Mouse (Mus musculus) bone marrow, adult 2 months (tissue): ENCODE measurements around the gene Mex3d. TPM values are rescaled to one million over a fixed set of nuclear protein-coding genes. Genes with fewer than 3 reads are reported as not detected.
A peak's percentile ranks its signal among the peaks of the same experiment; 100 is the strongest.

ENCODE experiments used
- H3K27ac ChIP-seq: fragments of 200-500 bp; 2 replicates; pipeline ENCODE4 v1.5.1; 2012; ENCODE audit warnings: low read depth, mild to moderate bottlenecking, control low read depth, inconsistent platforms, low read length; ENCODE audit not compliant: control insufficient read depth, poor library complexity, insufficient read depth
- H3K4me1 ChIP-seq: fragments of 200-500 bp; 2 replicates; pipeline ENCODE4 v1.6.1; 2011; ENCODE audit warnings: low read length; ENCODE audit not compliant: control insufficient read depth, insufficient read depth
- H3K4me3 ChIP-seq: fragments of 200-500 bp; replicated peaks from 2 replicates; pipeline ENCODE3; 2011; ENCODE audit warnings: mild to moderate bottlenecking, low read depth, low read length, control low read depth; ENCODE audit not compliant: control insufficient read depth
- CTCF ChIP-seq: fragments of 200-500 bp; IDR thresholded peaks from 2 replicates; pipeline ENCODE4 v1.5.1; 2011; ENCODE audit warnings: low read length, control low read depth; ENCODE audit not compliant: control insufficient read depth, insufficient read depth
- POLR2A ChIP-seq: fragments of 200-500 bp; IDR thresholded peaks from 2 replicates; pipeline ENCODE4 v1.6.1; 2011; ENCODE audit warnings: low read depth, mild to moderate bottlenecking, control low read depth, low read length, borderline replicate concordance; ENCODE audit not compliant: control insufficient read depth
- WGBS: fragments of 180-500 bp; shearing (Covaris S2); methylation state at CpG from one replicate; pipeline ENCODE4 v1.1.7; 2018; 5-methylcytosine and 5-hydroxymethylcytosine counted together
- polyA plus RNA-seq: library from polyadenylated mRNA; stranded (reverse); fragments of >200 nt; gene quantifications from 2 replicates; pipeline ENCODE4 v1.2.4, GENCODE M21; 2011; ENCODE audit warnings: low replicate concordance; ENCODE audit not compliant: missing spikeins, insufficient read depth, insufficient read length

Gene Mex3d
- polyA plus RNA-seq, 1 experiment, result 1.7 TPM

DNA sequence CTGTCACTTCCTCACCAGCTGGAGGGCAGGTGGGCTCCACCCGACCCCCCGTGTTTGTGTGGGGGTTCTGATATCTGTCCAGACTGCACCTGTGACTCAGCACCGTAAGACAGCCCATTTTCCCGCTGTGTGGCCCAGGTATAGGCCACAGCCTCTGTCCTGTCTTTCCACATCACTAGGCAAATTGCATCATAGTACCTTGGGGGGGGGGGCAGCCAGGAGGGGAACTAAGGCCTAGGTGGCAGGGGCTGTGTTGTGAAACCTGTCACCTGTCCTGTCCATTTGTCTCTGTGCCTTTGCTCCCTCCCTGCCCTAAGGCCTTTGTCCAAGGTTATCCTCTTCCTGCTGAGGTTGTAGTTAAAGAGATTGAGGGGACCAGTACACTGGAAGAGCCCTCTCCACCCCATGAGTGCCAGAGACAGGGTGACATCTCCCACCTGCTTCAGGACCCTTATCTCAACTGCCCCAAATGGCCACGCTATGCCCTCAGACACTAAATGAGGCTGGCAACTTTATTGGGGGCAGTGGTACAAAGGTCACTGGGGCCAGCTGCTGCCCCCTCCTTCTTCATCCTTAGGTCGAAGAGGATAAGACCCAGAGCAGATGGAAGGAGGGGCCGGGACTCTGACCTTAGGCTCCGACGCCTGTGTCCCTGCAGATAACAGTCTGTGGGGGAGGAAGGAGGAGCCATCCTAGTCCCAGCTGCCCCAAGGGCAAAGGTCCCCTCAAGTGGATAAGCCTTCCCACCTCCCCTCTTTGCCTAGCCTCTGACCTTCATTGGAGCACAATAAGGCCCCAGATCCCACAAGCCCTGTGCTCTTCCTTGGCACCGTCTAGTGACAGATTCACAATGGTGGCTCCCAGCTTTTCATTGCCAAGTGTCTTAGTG lies 55.6 kb downstream of the Mex3d start:
- no peaks in the 10 kb centered on the region; the same call in none of the 2 replicates for H3K4me1 ChIP-seq
- H3K4me3 ChIP-seq, result no peak overlapping the region
- TF ChIP-seq POLR2A (no peak), CTCF (no peak)
- H3K27ac ChIP-seq, result peak overlapping the region; percentile 67
- WGBS, result 49% methylated on average over 10 of the region's 10 CpGs

DNA sequence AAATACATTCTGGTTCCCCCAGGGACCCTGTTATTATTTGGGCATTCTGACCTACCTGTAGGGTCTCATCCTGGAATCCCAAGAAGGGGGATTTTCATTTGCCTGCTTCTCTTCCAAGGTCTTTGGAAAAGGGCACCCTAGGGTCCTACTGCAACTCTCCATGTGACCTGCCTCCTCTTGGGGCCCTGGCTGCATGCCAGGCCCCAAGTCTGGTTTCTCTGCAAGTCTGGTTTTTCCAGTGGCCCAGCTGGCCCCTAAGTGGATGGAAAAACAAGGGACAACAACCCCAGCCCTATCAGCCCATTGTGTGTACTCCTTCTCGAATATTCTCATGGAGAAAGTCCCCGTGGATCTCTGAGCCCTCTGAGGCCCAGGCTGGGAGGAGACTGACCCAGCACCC lies 56.6 kb downstream of the Mex3d start:
- no peaks in the 10 kb centered on the region; the same call in none of the 2 replicates for H3K4me1 ChIP-seq

More for the DNA sequence above, 56.6 kb downstream of the Mex3d start:
- no peak for TF ChIP-seq CTCF
- TF ChIP-seq POLR2A, result no peak
- H3K4me3 ChIP-seq, result no peak overlapping the region
- H3K27ac ChIP-seq, result 0 out of 2 replicates have a peak overlapping the region, but pooled peaks have one; percentile 4
- 76% methylated on average over 2 of the region's 2 CpGs for WGBS

Other genes with a start within 250 kb of the Mex3d start
- 131 and 178 TPM in 2 replicates for gene Atp5d, start 249.0 kb downstream of the Mex3d start, polyA plus RNA-seq
- 3.4 and 3.7 TPM in 2 replicates for gene Cbarp, start 246.8 kb downstream of the Mex3d start, polyA plus RNA-seq
- gene Midn, start 239.4 kb downstream of the Mex3d start, polyA plus RNA-seq, result 36.0 and 53.2 TPM in 2 replicates
- gene Cirbp, start 221.7 kb downstream of the Mex3d start, polyA plus RNA-seq, result 200 and 277 TPM in 2 replicates
- gene 1600002K03Rik, start 214.7 kb downstream of the Mex3d start, polyA plus RNA-seq, result 8.8 and 23.7 TPM in 2 replicates
- gene Efna2, start 208.2 kb downstream of the Mex3d start, polyA plus RNA-seq, result 0.70 TPM in 1 of 2 replicates, not detected in the other
- gene Mum1, start 161.2 kb downstream of the Mex3d start, polyA plus RNA-seq, result 64.4 and 77.5 TPM in 2 replicates
- 72.4 and 80.0 TPM in 2 replicates for gene Ndufs7, start 138.5 kb downstream of the Mex3d start, polyA plus RNA-seq
- gene Gamt, start 126.6 kb downstream of the Mex3d start, polyA plus RNA-seq, result 1.7 and 5.8 TPM in 2 replicates
- gene Dazap1, start 126.2 kb downstream of the Mex3d start, polyA plus RNA-seq, result 75.7 and 150 TPM in 2 replicates
- gene Rps15, start 95.2 kb downstream of the Mex3d start, polyA plus RNA-seq, result 1,765 and 2,445 TPM in 2 replicates
- gene Apc2, start 91.7 kb downstream of the Mex3d start, polyA plus RNA-seq, result 0.17 TPM in 1 of 2 replicates, not detected in the other
- gene 2310011J03Rik, start 67.1 kb downstream of the Mex3d start, polyA plus RNA-seq, result 40.8 and 52.1 TPM in 2 replicates
- 1.4 TPM in 1 of 2 replicates, not detected in the other for gene Pcsk4, start 58.2 kb downstream of the Mex3d start, polyA plus RNA-seq
- 4.2 and 6.5 TPM in 2 replicates for gene Reep6, start 57.7 kb downstream of the Mex3d start, polyA plus RNA-seq
- 3.0 and 8.6 TPM in 2 replicates for gene Adamtsl5, start 39.2 kb downstream of the Mex3d start, polyA plus RNA-seq
- gene Plk5, start 31.2 kb downstream of the Mex3d start, polyA plus RNA-seq, result 2.2 TPM in 1 of 2 replicates, not detected in the other
- gene Mbd3, start 11.9 kb upstream of the Mex3d start, polyA plus RNA-seq, result 53.0 and 82.0 TPM in 2 replicates
- gene Uqcr11, start 19.2 kb upstream of the Mex3d start, polyA plus RNA-seq, result 190 and 222 TPM in 2 replicates
- 70.7 and 138 TPM in 2 replicates for gene Tcf3, start 46.0 kb upstream of the Mex3d start, polyA plus RNA-seq
- not detected in 2 replicates for gene Onecut3, start 107.2 kb upstream of the Mex3d start, polyA plus RNA-seq
- not detected in 2 replicates for gene Atp8b3, start 151.5 kb upstream of the Mex3d start, polyA plus RNA-seq
- 46.3 and 55.3 TPM in 2 replicates for gene Rexo1, start 173.9 kb upstream of the Mex3d start, polyA plus RNA-seq
- gene Klf16, start 189.7 kb upstream of the Mex3d start, polyA plus RNA-seq, result 13.4 and 18.6 TPM in 2 replicates
- 44.4 and 53.1 TPM in 2 replicates for gene Abhd17a, start 202.7 kb upstream of the Mex3d start, polyA plus RNA-seq
- 12.9 and 17.2 TPM in 2 replicates for gene Scamp4, start 215.2 kb upstream of the Mex3d start, polyA plus RNA-seq
- gene Adat3, start 215.2 kb upstream of the Mex3d start, polyA plus RNA-seq, result 2.2 and 3.2 TPM in 2 replicates
- 2.0 and 2.4 TPM in 2 replicates for gene Gm49322, start 218.4 kb upstream of the Mex3d start, polyA plus RNA-seq
- 49.9 and 75.2 TPM in 2 replicates for gene Csnk1g2, start 235.2 kb upstream of the Mex3d start, polyA plus RNA-seq